10 mouse cellular contexts compared by ENCODE assay signal in the genomic region with DNA sequence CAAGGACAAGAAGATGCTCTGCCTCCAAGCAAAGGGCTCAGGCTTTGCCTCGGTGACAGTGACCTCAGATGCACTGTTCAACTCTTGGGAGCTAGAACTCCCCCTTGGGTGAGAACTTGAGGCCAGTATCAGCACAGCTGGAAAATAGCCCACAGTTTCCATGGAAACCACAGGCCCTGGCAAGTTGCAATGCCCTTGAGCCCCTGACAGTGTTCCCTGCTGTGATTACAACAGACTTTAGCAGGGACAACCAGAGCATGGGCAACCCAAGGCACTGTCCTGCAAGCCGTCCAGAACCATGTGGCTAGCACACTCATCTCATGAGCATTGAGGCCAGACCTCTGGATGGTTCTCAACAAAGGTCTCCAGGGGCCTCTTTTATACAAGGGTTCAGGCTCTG. TPM values are rescaled to one million over a fixed set of nuclear protein-coding genes. Genes with fewer than 3 reads are reported as not detected.
DNase-seq lines count a peak whose midpoint lies in the region; ATAC-seq and TF ChIP-seq lines count a peak whose summit lies in the region.
"Had no signal": no experiment of that assay in that cellular context is flagged by ENCODE, and none has a peak within 500 bp of the region (broad histone marks: within the 10 kb centered on the region; RNA-seq: fewer than 3 reads in every experiment).

No protein-coding gene starts in this region.

- no peaks in the 10 kb centered on the region for H3K9me3 ChIP-seq in embryonic facial prominence, embryonic 11.5 days (replicated peaks; ENCODE audit: control insufficient read depth, low read length)
- no peaks in the 10 kb centered on the region for H3K9me3 ChIP-seq in embryonic facial prominence, embryonic 10.5 days
- H3K9me3 ChIP-seq in intestine, postnatal 0 days (ENCODE audit: control insufficient read depth) = no peaks in the 10 kb centered on the region
- H3K9me3 ChIP-seq: heart, embryonic 13.5 days; limb, embryonic 12.5 days had no signal

- no peaks in the 10 kb centered on the region; the same call in 1 of the 2 replicates for H3K36me3 ChIP-seq in embryonic facial prominence, embryonic 11.5 days (replicated peaks; ENCODE audit: control insufficient read depth, insufficient read depth, low read depth, low read length)
- peaks cover 28% of the 10 kb centered on the region for H3K36me3 ChIP-seq in embryonic facial prominence, embryonic 10.5 days (replicated peaks)
- peaks cover 87% of the 10 kb centered on the region for H3K36me3 ChIP-seq in intestine, postnatal 0 days (ENCODE audit: control insufficient read depth, insufficient read depth)

- WGBS in embryonic facial prominence, embryonic 11.5 days = 45% methylated on average over 2 of the region's 2 CpGs
- 50% methylated on average over 2 of the region's 2 CpGs for WGBS in embryonic facial prominence, embryonic 10.5 days
- 42% methylated on average over 2 of the region's 2 CpGs for WGBS in intestine, postnatal 0 days

- no peak for DNase-seq in embryonic facial prominence, embryonic 11.5 days (ENCODE audit: low spot score)
- no peak for DNase-seq in embryonic facial prominence, embryonic 10.5 days (ENCODE audit: low spot score)
- peak; percentile 50 to 51 for DNase-seq in right cerebral cortex, postnatal 10 days (ENCODE audit: low spot score in 2 of 2)
- no peak for DNase-seq in right cerebral cortex, postnatal 14 days
- DNase-seq in kidney, adult 8-10 months = peak; percentile 9 to 15
- peak; percentile 86 for DNase-seq in testis, postnatal 14 days (ENCODE audit: low spot score)
- DNase-seq in frontal cortex, postnatal 14 days (ENCODE audit: low spot score in 2 of 2) = no peak

- no peaks in the 10 kb centered on the region for H3K27me3 ChIP-seq in embryonic facial prominence, embryonic 11.5 days (ENCODE audit: control insufficient read depth, insufficient read depth, low read length)
- no peaks in the 10 kb centered on the region for H3K27me3 ChIP-seq in embryonic facial prominence, embryonic 10.5 days (replicated peaks; ENCODE audit: low read depth, poor library complexity, severe bottlenecking)
- no peaks in the 10 kb centered on the region for H3K27me3 ChIP-seq in intestine, postnatal 0 days (replicated peaks; ENCODE audit: control insufficient read depth, insufficient read depth, low read length)
- H3K27me3 ChIP-seq: heart, embryonic 13.5 days had no signal

- H3K4me2 ChIP-seq in embryonic facial prominence, embryonic 11.5 days (ENCODE audit: low read depth, low read length) = no peak overlapping the region
- no peak overlapping the region for H3K4me2 ChIP-seq in intestine, postnatal 0 days (replicated peaks; ENCODE audit: low read depth)
- H3K4me2 ChIP-seq: heart, embryonic 13.5 days; limb, embryonic 12.5 days had no signal

- no peak overlapping the region for H3K4me3 ChIP-seq in embryonic facial prominence, embryonic 11.5 days (ENCODE audit: low read depth, low read length)
- no peak overlapping the region for H3K4me3 ChIP-seq in embryonic facial prominence, embryonic 10.5 days
- no peak overlapping the region for H3K4me3 ChIP-seq in intestine, postnatal 0 days (ENCODE audit: low read depth, low read length)
- H3K4me3 ChIP-seq: heart, embryonic 13.5 days; limb, embryonic 12.5 days had no signal

- 0 out of 2 replicates have a peak overlapping the region, but pooled peaks have one; percentile 4 for H3K9ac ChIP-seq in embryonic facial prominence, embryonic 11.5 days (replicated peaks; ENCODE audit: low read length)
- H3K9ac ChIP-seq in intestine, postnatal 0 days (ENCODE audit: low read depth, low read length) = no peak overlapping the region
- H3K9ac ChIP-seq: heart, embryonic 13.5 days; limb, embryonic 12.5 days had no signal

- ATAC-seq in embryonic facial prominence, embryonic 11.5 days (replicated peaks; ENCODE audit: insufficient number of reproducible peaks, low FRiP score, low TSS enrichment, low read depth) = no peak
- ATAC-seq in intestine, postnatal 0 days = no peak

- TF ChIP-seq CTCF in intestine, postnatal 0 days (IDR thresholded peaks at IDR 0.05; ENCODE audit: low read depth) = no peak

- H3K4me1 ChIP-seq in embryonic facial prominence, embryonic 11.5 days (ENCODE audit: control insufficient read depth, insufficient read depth, low read length) = no peaks in the 10 kb centered on the region
- H3K4me1 ChIP-seq in embryonic facial prominence, embryonic 10.5 days = peaks cover 13% of the 10 kb centered on the region
- no peaks in the 10 kb centered on the region for H3K4me1 ChIP-seq in intestine, postnatal 0 days (replicated peaks; ENCODE audit: control insufficient read depth, insufficient read depth, low read length)

- H3K27ac ChIP-seq in embryonic facial prominence, embryonic 11.5 days (replicated peaks; ENCODE audit: low read depth, low read length) = no peak overlapping the region
- H3K27ac ChIP-seq in embryonic facial prominence, embryonic 10.5 days (replicated peaks) = no peak overlapping the region
- no peak overlapping the region for H3K27ac ChIP-seq in intestine, postnatal 0 days (ENCODE audit: low read depth, low read length)
- H3K27ac ChIP-seq: heart, embryonic 13.5 days; limb, embryonic 12.5 days had no signal

RNA-seq across cellular contexts. Expression of gene Lgals9, which starts 54.7 kb away (rescaled TPM):
- 5.1 and 6.0 TPM in 2 replicates for polyA plus RNA-seq in embryonic facial prominence, embryonic 11.5 days (2014; fragmentation: Nextera tagmentation; extraction: Ambion mirVana)
- 2.3 and 2.8 TPM in 2 replicates for polyA plus RNA-seq in embryonic facial prominence, embryonic 10.5 days (2016; fragmentation: Nextera tagmentation; extraction: Ambion mirVana)
- 526 and 586 TPM in 2 replicates for polyA plus RNA-seq in intestine, postnatal 0 days (2015; fragmentation: Nextera tagmentation; extraction: Ambion mirVana)

Comparison
In these comparisons a context has a peak if more than half of its experiments do, and no peak if none do; other contexts are left out.
1. DNase-seq: peak in right cerebral cortex, postnatal 10 days (2 of 2), kidney, adult 8-10 months (2 of 2) and testis, postnatal 14 days (single experiment); none in embryonic facial prominence, embryonic 11.5 days (single experiment), embryonic facial prominence, embryonic 10.5 days (single experiment), right cerebral cortex, postnatal 14 days (single experiment) and frontal cortex, postnatal 14 days (0 of 2).
2. RNA of gene Lgals9, which starts 54.7 kb away (polyA plus RNA-seq): 526 to 586 TPM in intestine, postnatal 0 days; 5.1 to 6.0 TPM in embryonic facial prominence, embryonic 11.5 days and 2.3 to 2.8 TPM in embryonic facial prominence, embryonic 10.5 days; every median in the first group is over 10 times any median in the second.